Mouse (Mus musculus) midbrain, embryonic 16.5 days (tissue): Measurements from ENCODE around the gene Fam214a. TPM values are rescaled to one million over a fixed set of nuclear protein-coding genes. Genes with fewer than 3 reads are reported as not detected.
A peak's percentile ranks its signal among the peaks of the same experiment; 100 is the strongest.

ENCODE experiments used
- ATAC-seq: fragments of 200-750 bp; cut with Nextera tagmentation; 2 replicates; pipeline ENCODE4 v1.8.0; 2017; ENCODE audit warnings: moderate TSS enrichment
- H3K27ac ChIP-seq: fragments of 300-500 bp; sonication (generic); 2 replicates; pipeline ENCODE4 v1.5.1; 2014; ENCODE audit warnings: mild to moderate bottlenecking, low read length, mixed read lengths
- H3K27me3 ChIP-seq: fragments of 300-500 bp; sonication (generic); 2 replicates; pipeline ENCODE4 v1.6.1; 2014; ENCODE audit warnings: low read depth, low read length, mixed read lengths; ENCODE audit not compliant: control insufficient read depth, insufficient read depth
- H3K36me3 ChIP-seq: fragments of 300-500 bp; sonication (generic); 2 replicates; pipeline ENCODE4 v1.6.1; 2014; ENCODE audit warnings: mild to moderate bottlenecking, low read length, moderate library complexity, mixed read lengths; ENCODE audit not compliant: control insufficient read depth, insufficient read depth
- H3K4me1 ChIP-seq: fragments of 300-500 bp; sonication (generic); 2 replicates; pipeline ENCODE4 v1.6.1; 2014; ENCODE audit warnings: mild to moderate bottlenecking, low read length, mixed read lengths; ENCODE audit not compliant: control insufficient read depth, insufficient read depth
- H3K4me2 ChIP-seq: fragments of 300-500 bp; sonication (generic); 2 replicates; pipeline ENCODE4 v1.6.1; 2014; ENCODE audit warnings: mild to moderate bottlenecking, low read length, mixed read lengths
- H3K4me3 ChIP-seq: fragments of 300-500 bp; sonication (generic); 2 replicates; pipeline ENCODE4 v1.5.1; 2014; ENCODE audit warnings: low read depth, mild to moderate bottlenecking, low read length, moderate library complexity, mixed read lengths
- H3K9ac ChIP-seq: fragments of 300-500 bp; sonication (generic); 2 replicates; pipeline ENCODE4 v1.6.1; 2014; ENCODE audit warnings: low read depth, low read length, mixed read lengths
- H3K9me3 ChIP-seq: fragments of 300-500 bp; sonication (generic); replicated peaks from 2 replicates; pipeline ENCODE4 v1.6.1; 2014; ENCODE audit warnings: mild to moderate bottlenecking, low read length, mixed read lengths; ENCODE audit not compliant: control insufficient read depth, poor library complexity, severe bottlenecking
- WGBS: fragments of 180-500 bp; shearing (Covaris S2); extraction: QIAGEN DNeasy Blood & Tissue Kit; methylation state at CpG from one replicate; pipeline ENCODE4 v1.1.7; 2014; 5-methylcytosine and 5-hydroxymethylcytosine counted together
- polyA plus RNA-seq: library from polyadenylated mRNA; unstranded; fragments of >200 nt; fragmentation: Nextera tagmentation; extraction: Ambion mirVana; gene quantifications from 2 replicates; pipeline ENCODE4 v1.2.1, GENCODE M21; 2015

The Fam214a gene
- polyA plus RNA-seq, 1 experiment from 2014 or later, result 22.7 TPM

DNA sequence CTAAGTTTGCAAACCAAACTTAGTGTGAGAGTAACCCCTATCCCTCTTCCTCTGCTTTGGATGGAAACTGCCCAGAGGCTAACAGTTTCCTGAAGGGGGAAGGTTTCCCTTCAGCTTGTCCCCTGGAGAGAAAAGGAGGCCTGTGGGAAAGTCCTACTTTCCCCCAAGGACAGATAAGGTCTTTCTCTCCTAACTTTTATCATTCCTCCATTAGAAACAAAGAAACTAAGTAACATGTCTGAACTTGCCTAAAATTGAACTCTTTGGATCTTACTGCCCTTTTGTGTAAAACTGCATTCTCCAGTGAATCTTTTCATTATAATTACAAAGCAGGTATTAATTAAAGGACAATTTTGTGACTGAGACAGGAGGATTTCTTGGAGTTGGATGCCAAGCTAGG, 45.3 kb downstream of the Fam214a start:
- Histone ChIP-seq H3K9me3 (no peaks in the 10 kb centered on the region), H3K4me1 (no peaks in the 10 kb centered on the region), H3K36me3 (no peaks in the 10 kb centered on the region), H3K27me3 (no peaks in the 10 kb centered on the region), H3K9ac (no peak overlapping the region), H3K4me3 (no peak overlapping the region), H3K27ac (no peak overlapping the region), H3K4me2 (no peak overlapping the region)
- no peak for ATAC-seq

DNA sequence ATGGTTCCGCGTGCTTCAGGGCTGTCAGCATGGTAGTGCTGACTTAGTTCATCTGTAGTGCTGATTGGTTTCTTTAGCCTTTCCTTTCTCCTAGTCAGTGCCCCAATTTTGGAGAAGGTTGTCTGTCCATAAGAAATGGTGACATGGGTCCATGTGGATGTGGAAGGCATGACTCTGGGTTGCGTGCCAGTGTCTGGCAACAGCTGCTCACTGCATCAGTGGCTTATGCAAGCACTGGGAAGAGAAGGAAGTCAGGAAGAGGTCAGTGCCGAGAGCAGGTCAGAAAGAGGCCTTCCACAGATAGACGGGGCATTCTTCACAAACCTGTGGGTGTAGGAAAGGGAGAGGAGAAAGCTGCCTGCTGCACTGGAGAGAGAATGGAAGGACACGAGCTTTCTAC, 48.3 kb downstream of the Fam214a start:
- Histone ChIP-seq H3K36me3 (peaks cover under 1% of the 10 kb centered on the region; the same call in 1 of the 2 replicates), H3K4me2 (no peak overlapping the region), H3K27me3 (no peaks in the 10 kb centered on the region), H3K27ac (no peak overlapping the region), H3K4me1 (no peaks in the 10 kb centered on the region), H3K9me3 (no peaks in the 10 kb centered on the region), H3K4me3 (no peak overlapping the region), H3K9ac (no peak overlapping the region)
- no peak for ATAC-seq
- WGBS, result 94% methylated on average over 6 of the region's 6 CpGs

DNA sequence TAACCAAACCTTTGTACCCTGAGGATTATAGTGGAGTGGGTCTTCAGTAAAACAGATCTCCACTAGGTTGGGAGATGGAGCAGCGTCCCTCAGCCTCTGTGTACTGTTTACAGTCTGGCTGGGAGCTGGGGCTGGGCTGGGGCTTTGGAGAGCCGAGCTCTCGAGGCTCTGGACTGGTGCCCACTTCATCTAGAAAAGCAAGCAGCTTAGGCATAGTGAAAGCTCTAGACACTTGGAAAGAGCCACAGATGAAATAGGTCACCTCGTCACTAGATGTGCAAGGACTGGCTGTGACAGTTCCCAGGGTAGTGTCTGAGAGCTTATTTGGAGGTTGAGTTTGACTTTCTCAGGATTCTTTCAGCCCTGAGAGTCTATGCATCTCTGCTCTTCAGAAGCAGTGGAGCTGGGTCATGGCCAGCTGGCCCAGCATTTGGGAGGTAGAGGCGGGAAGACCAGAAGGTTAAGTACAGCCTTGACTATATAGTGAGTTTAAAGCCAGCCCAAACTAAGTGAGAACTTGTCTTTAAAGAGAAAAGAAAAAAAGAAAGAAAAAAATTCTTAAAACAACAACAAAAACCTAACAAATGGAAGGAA, 49.0 kb downstream of the Fam214a start:
- peaks cover 3% of the 10 kb centered on the region for H3K36me3 ChIP-seq
- 70% methylated on average over 5 of the region's 5 CpGs for WGBS
- no peak overlapping the region for H3K4me3 ChIP-seq
- H3K4me1 ChIP-seq, result no peaks in the 10 kb centered on the region
- no peak overlapping the region for H3K27ac ChIP-seq
- no peaks in the 10 kb centered on the region for H3K27me3 ChIP-seq
- peak; percentile 28; the same call in 1 of the 2 replicates for ATAC-seq
- no peak overlapping the region for H3K4me2 ChIP-seq
- H3K9ac ChIP-seq, result no peak overlapping the region
- H3K9me3 ChIP-seq, result no peaks in the 10 kb centered on the region

DNA sequence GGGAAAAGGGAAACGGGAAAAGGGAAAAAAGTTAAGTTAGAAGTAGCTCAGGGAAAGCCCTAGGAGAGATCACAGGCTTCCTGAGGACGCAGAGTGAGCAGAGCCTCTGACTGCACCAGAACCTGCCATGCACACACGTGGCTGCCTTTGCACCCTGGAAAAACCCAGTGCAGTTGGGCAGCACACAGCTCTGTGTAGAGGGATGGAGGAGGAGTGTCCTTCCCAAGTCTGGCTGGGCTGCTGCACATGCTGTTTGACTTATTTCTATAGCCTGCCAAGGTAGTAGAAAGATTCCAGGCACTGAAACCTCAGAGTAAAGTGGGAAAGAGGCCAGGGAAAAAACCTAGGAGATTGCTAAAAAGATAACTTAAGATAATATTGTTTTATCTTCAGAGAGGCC, 49.6 kb downstream of the Fam214a start:
- no peak for ATAC-seq
- Histone ChIP-seq H3K27ac (no peak overlapping the region), H3K4me2 (no peak overlapping the region), H3K36me3 (peaks cover 3% of the 10 kb centered on the region), H3K9ac (no peak overlapping the region), H3K4me3 (no peak overlapping the region), H3K27me3 (no peaks in the 10 kb centered on the region), H3K4me1 (no peaks in the 10 kb centered on the region), H3K9me3 (no peaks in the 10 kb centered on the region)
- 80% methylated on average over 3 of the region's 3 CpGs for WGBS

DNA sequence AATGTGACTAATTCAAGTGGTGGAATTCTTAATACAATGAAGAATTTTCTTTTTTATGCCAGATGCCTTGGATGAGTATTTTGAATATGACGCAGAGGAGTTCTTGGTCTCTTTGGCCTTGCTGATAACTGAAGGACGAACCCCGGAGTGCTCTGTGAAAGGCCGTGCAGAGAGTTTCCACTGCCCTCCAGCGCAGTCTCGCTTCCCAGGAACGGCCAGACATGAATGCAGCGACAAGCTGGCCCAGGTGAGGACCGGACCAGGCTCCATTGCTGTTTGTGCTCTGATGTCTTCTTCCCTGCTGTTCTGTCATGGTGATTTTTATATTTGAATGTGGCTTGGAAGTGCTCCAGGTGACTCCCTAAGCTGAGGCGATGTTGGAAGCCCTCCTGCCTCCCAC, 51.5 kb downstream of the Fam214a start:
- Histone ChIP-seq H3K4me3 (no peak overlapping the region), H3K9ac (no peak overlapping the region), H3K27me3 (no peaks in the 10 kb centered on the region), H3K27ac (no peak overlapping the region), H3K4me2 (no peak overlapping the region), H3K9me3 (no peaks in the 10 kb centered on the region), H3K4me1 (no peaks in the 10 kb centered on the region), H3K36me3 (peaks cover 11% of the 10 kb centered on the region)
- 88% methylated on average over 10 of the region's 10 CpGs for WGBS
- no peak for ATAC-seq

DNA sequence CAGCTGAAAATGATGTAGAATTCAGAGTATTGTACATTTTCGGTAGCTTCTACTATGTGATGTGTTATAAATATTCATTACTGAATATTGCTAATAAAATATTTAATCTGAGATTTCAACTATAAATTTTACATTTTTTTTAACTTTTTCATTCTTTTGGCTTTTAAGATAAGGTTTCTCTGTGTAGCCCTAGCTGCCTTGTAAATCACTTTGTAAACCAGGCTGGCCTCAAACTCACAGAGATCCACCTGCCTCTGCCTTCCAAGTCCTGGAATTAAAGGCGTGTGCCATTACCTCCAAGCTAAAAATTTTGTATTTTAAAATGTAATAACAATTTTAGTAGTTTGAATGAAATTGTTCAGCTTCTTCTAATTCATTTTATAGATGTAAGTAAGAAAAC, 63.9 kb downstream of the Fam214a start:
- no peak for ATAC-seq
- peaks cover 24% of the 10 kb centered on the region for H3K36me3 ChIP-seq
- WGBS, result 91% methylated on average over 2 of the region's 2 CpGs

GRCm38 (mm10) chr9:75019181-75019580, 66.5 kb downstream of the Fam214a start:
- H3K4me2 ChIP-seq, result no peak overlapping the region
- no peaks in the 10 kb centered on the region for H3K27me3 ChIP-seq
- 92% methylated on average over 6 of the region's 6 CpGs for WGBS
- no peak overlapping the region for H3K4me3 ChIP-seq
- H3K9me3 ChIP-seq, result no peaks in the 10 kb centered on the region
- H3K27ac ChIP-seq, result no peak overlapping the region
- no peak overlapping the region for H3K9ac ChIP-seq
- H3K36me3 ChIP-seq, result peaks cover 30% of the 10 kb centered on the region
- no peak for ATAC-seq
- no peaks in the 10 kb centered on the region for H3K4me1 ChIP-seq

More for the DNA sequence above, 63.9 kb downstream of the Fam214a start:
- no peak overlapping the region for H3K4me3 ChIP-seq
- no peaks in the 10 kb centered on the region for H3K9me3 ChIP-seq
- H3K9ac ChIP-seq, result no peak overlapping the region
- H3K27me3 ChIP-seq, result no peaks in the 10 kb centered on the region
- H3K4me2 ChIP-seq, result no peak overlapping the region
- no peak overlapping the region for H3K27ac ChIP-seq
- H3K4me1 ChIP-seq, result no peaks in the 10 kb centered on the region

GRCm38 (mm10) chr9:75019592-75019991, 66.9 kb downstream of the Fam214a start:
- 89% methylated on average over 3 of the region's 3 CpGs for WGBS
- no peak overlapping the region for H3K9ac ChIP-seq
- ATAC-seq, result no peak
- no peaks in the 10 kb centered on the region for H3K9me3 ChIP-seq
- peaks cover 30% of the 10 kb centered on the region for H3K36me3 ChIP-seq
- no peaks in the 10 kb centered on the region for H3K27me3 ChIP-seq
- H3K4me2 ChIP-seq, result no peak overlapping the region
- H3K4me1 ChIP-seq, result no peaks in the 10 kb centered on the region
- no peak overlapping the region for H3K27ac ChIP-seq
- no peak overlapping the region for H3K4me3 ChIP-seq

- no peak overlapping the region for H3K27ac ChIP-seq
- no peak overlapping the region for H3K9ac ChIP-seq
- WGBS, result 84% methylated on average over 4 of the region's 4 CpGs
- H3K27me3 ChIP-seq, result no peaks in the 10 kb centered on the region
- ATAC-seq, result no peak
- H3K4me3 ChIP-seq, result no peak overlapping the region
- no peaks in the 10 kb centered on the region for H3K4me1 ChIP-seq
- H3K9me3 ChIP-seq, result no peaks in the 10 kb centered on the region
- peaks cover 31% of the 10 kb centered on the region for H3K36me3 ChIP-seq
- H3K4me2 ChIP-seq, result no peak overlapping the region
Observed at GRCm38 (mm10) chr9:75020561-75020960, 67.9 kb downstream of the Fam214a start.
